Mouse (Mus musculus) hindbrain, embryonic 10.5 days (tissue): Measurements from ENCODE around the gene Pctp. TPM values are rescaled to one million over a fixed set of nuclear protein-coding genes. Genes with fewer than 3 reads are reported as not detected.
A peak's percentile ranks its signal among the peaks of the same experiment; 100 is the strongest.

Experiments used
- DNase-seq: peaks from one replicate; pipeline ENCODE4 v3.0.0-alpha.2; 2017; ENCODE audit warnings: low spot score
- H3K27ac ChIP-seq: fragments of 300-500 bp; sonication (generic); 2 replicates; pipeline ENCODE4 v1.5.1; 2016; ENCODE audit warnings: mild to moderate bottlenecking, moderate library complexity
- H3K27me3 ChIP-seq: fragments of 300-500 bp; sonication (generic); 2 replicates; pipeline ENCODE4 v1.6.1; 2016; ENCODE audit warnings: mild to moderate bottlenecking; ENCODE audit not compliant: poor library complexity, insufficient read depth, severe bottlenecking
- H3K36me3 ChIP-seq: fragments of 300-500 bp; sonication (generic); 2 replicates; pipeline ENCODE4 v1.6.1; 2016; ENCODE audit warnings: mild to moderate bottlenecking, moderate library complexity
- H3K4me1 ChIP-seq: fragments of 300-500 bp; sonication (generic); replicated peaks from 2 replicates; pipeline ENCODE4 v1.6.1; 2016; ENCODE audit warnings: mild to moderate bottlenecking
- H3K4me3 ChIP-seq: fragments of 300-500 bp; sonication (generic); 2 replicates; pipeline ENCODE4 v1.5.1; 2016; ENCODE audit warnings: mild to moderate bottlenecking, moderate library complexity
- H3K9me3 ChIP-seq: fragments of 300-500 bp; sonication (generic); 2 replicates; pipeline ENCODE4 v1.6.1; 2016; ENCODE audit warnings: mild to moderate bottlenecking, moderate library complexity
- WGBS: fragments of 180-500 bp; shearing (Covaris S2); methylation state at CpG from one replicate; pipeline ENCODE4 v1.1.7; 2016; 5-methylcytosine and 5-hydroxymethylcytosine counted together
- polyA plus RNA-seq: library from polyadenylated mRNA; unstranded; fragments of >200 nt; fragmentation: Nextera tagmentation; extraction: Ambion mirVana; gene quantifications from 2 replicates; pipeline ENCODE4 v1.2.1, GENCODE M21; 2016

Pctp gene
- polyA plus RNA-seq, 1 experiment from 2014 or later: 15.0 TPM

DNA sequence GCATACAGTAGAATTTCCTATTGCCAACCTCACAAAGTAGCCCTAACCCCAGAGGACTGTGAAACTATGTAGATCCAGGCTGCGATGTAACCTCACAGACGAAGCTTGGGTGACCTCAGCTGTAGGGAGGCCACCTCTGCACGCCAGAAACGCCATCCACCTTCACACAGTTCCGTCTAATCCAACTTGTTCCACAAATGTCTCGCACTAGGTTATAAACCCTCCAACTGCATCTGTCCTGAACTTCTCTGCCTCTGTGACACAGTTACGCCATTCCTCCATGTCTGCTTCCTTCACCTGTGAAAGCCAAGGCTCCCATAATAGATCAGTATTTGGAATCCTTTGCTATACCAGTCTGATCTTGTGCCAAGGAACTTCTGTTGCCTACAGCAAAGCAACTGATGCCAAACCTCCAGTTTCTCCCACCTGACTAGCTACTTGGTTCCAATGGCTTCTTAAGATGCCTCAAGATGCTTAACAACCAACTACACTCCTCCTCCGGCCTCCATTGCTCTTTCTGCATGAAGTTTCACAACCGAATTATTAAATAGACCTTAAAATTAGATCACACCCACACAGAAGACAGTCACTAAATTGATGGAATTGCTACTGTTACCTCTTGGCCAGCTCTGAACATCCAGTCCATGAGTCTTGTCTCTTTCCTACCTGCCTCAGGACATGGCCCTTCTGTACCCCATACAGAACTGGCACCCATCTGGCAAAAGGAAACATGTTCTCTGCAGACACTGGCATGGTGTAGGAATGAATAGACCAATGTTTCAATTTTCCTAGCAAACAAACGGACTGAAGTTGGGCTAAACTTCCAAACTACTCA, 1.1 kb downstream of the Pctp start:
- H3K9me3 ChIP-seq: no peaks in the 10 kb centered on the region
- WGBS: 90% methylated on average over 10 of the region's 10 CpGs
- H3K27me3 ChIP-seq: no peaks in the 10 kb centered on the region
- peak overlapping the region; percentile 71 for H3K4me3 ChIP-seq
- DNase-seq: no peak
- H3K27ac ChIP-seq: no peak overlapping the region; the same call in 1 of the 2 replicates
- H3K36me3 ChIP-seq: no peaks in the 10 kb centered on the region
- peaks cover 14% of the 10 kb centered on the region for H3K4me1 ChIP-seq

DNA sequence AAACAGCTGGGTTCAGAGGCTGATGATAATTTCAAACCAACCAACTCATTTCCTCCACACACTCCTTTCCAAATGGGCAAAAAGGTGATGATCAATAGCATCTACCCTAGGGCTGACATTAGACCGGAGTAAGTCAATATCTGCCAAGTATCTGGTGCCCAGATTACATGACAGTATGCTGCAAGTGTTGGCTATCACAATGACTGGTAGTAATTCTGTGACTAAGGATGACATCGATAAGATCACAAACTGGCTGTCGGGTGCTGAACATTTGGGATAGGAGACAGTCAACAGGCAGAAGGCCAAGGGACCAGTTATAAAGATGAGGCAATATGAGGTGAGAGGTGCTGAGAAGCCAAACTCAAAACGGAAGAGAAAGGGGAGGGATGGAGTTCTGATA, 2.0 kb downstream of the Pctp start:
- no peak for DNase-seq
- H3K36me3 ChIP-seq: no peaks in the 10 kb centered on the region
- H3K9me3 ChIP-seq: no peaks in the 10 kb centered on the region
- WGBS: 90% methylated on average over 4 of the region's 4 CpGs
- no peaks in the 10 kb centered on the region for H3K27me3 ChIP-seq
- H3K27ac ChIP-seq: no peak overlapping the region
- peaks cover 14% of the 10 kb centered on the region for H3K4me1 ChIP-seq
- H3K4me3 ChIP-seq: no peak overlapping the region

DNA sequence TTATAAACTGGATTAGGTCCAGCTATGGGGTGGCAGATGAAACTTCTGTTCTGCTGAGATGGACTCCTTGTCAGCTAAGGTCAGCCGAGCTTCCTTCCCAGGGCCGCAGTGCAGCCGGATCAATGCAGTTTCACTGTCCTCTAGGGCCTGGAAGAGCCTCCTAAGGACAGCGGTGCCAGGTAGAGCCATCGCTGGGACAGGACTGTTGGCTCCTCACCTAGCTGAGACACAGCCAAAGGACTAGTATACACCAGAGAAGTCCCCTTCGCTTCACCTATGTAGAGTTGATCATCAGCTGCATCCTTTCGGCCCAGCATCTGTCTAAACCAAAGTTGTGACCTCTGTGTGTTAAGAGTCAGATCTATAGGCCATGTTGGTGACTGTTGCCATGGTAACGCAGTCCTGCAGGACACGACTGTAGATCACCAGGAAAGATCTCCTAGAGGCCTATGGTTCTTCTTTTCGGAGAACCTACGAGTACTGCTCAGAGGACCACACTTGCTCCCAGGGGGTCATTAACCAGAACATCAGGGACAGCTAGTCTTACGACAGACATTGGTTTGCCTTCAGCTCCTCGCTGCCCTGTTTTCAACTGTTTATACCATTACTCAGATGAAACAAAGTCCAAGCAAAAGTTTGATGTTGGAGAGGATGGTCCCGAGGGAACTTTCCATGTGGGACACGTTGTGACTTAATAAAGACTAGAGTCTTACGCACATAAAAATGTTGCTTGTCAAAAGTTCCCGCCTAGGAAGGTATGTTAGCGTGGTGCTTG, 3.5 kb downstream of the Pctp start:
- peaks cover 14% of the 10 kb centered on the region for H3K4me1 ChIP-seq
- H3K4me3 ChIP-seq: no peak overlapping the region
- no peak for DNase-seq
- no peaks in the 10 kb centered on the region for H3K9me3 ChIP-seq
- no peak overlapping the region for H3K27ac ChIP-seq
- 92% methylated on average over 18 of the region's 18 CpGs for WGBS
- no peaks in the 10 kb centered on the region for H3K36me3 ChIP-seq
- H3K27me3 ChIP-seq: no peaks in the 10 kb centered on the region

DNA sequence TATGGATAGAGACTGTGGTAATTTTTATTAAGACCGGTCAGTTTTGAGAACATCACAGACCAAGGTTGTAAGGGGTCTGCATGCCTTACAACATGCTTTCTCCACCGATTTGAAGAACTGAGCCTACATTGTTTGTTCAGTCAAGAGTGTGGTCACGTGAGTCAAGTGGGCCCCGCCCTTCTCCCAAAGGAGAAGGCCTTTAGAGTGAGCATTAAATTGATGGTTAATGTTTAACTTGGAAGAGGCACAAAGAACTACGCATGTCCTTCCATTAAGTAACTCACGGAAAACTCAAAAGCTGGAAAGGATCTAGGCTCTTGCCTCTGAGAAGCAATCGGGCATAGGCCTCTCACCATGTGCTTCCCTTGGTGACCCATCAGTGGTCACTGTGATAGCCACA, 5.8 kb downstream of the Pctp start:
- Histone ChIP-seq H3K4me3 (no peak overlapping the region), H3K4me1 (peaks cover 2% of the 10 kb centered on the region; the same call in 1 of the 2 replicates), H3K36me3 (no peaks in the 10 kb centered on the region), H3K9me3 (no peaks in the 10 kb centered on the region), H3K27ac (no peak overlapping the region), H3K27me3 (no peaks in the 10 kb centered on the region)
- 90% methylated on average over 7 of the region's 7 CpGs for WGBS
- no peak for DNase-seq

DNA sequence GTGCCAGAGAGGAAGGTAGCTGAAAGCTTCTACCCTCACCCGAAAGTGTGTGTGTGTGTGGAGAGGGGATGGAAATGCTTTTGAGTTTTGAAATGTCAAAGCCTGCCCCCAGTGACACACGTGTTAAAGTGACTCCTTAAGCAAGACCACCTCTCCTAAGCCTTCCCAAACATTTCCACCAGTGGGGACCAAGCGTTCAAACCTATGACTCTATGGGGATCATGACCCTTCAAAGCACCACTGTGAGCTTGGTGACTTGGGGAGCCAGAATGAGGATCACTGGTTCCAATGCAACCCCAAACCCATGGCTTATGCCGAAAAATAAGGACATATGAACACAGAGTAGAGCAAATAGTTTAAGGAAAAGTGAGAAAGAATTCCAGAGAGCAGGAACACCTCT, 6.3 kb downstream of the Pctp start:
- Histone ChIP-seq H3K36me3 (no peaks in the 10 kb centered on the region), H3K27me3 (no peaks in the 10 kb centered on the region), H3K9me3 (no peaks in the 10 kb centered on the region), H3K4me3 (no peak overlapping the region), H3K4me1 (no peaks in the 10 kb centered on the region; the same call in 1 of the 2 replicates), H3K27ac (no peak overlapping the region)
- no peak for DNase-seq
- 85% methylated on average over 4 of the region's 4 CpGs for WGBS

DNA sequence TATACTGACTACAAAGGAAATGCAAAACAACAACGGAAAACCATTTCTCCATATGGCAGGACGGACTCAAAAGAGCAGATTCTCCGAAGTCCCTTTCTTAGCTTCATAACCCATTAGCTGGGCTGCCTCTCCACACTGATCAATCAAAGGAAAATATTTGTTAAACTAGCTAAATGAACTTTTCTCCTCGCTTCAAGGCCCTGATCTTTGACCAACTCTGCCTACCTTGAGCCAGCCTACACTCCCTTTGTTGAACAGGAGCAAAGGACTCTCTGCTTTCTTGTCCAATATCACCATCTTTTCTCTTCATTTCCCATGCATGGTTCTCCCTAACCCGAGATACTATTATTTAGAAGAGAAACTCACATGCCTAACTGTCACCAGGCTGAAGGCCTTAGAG, 7.1 kb downstream of the Pctp start:
- no peak for DNase-seq
- Histone ChIP-seq H3K36me3 (no peaks in the 10 kb centered on the region), H3K27me3 (no peaks in the 10 kb centered on the region), H3K27ac (no peak overlapping the region), H3K4me1 (no peaks in the 10 kb centered on the region; the same call in 1 of the 2 replicates), H3K9me3 (no peaks in the 10 kb centered on the region), H3K4me3 (no peak overlapping the region)
- 86% methylated on average over 5 of the region's 5 CpGs for WGBS

DNA sequence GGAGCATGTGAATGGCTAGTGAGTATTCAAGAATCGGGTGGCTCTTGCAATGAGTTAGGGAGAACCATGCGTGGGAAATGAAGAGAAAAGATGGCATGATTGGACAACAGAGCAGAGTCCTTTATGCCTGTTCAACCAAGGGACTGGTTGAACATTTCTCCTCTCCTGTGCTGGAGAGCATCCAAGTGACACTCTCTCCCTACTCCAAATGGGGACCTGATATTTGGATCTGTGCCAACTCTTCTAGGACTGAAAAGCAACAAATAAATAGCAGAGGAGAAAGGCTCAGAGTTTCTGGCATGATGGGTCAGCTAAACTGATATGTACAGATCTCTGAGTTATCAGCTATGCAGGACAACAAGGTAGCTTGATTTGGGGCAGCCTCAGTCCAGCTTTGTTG, 8.0 kb downstream of the Pctp start:
- DNase-seq: no peak
- WGBS: 87% methylated on average over 2 of the region's 2 CpGs
- no peak overlapping the region for H3K27ac ChIP-seq

DNA sequence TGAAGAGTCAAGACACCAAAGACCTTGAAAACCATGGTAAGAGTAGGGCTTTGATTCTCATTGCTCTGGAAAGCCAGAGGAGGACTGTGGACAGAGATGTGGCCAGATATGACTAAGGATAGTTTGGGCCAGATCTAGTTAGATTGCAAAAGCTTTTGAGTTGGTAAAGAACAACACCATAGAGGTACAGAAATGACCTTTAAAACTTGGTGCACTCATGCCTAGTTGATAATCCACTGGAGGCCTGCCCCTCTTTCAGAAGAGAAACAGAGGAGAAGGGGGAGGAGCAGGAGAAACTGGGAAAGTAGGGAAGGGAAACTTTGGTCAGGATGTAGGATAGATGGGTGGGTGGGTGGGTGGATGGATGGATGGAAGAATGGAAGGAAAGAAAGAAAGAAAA, 11.0 kb downstream of the Pctp start:
- no peaks in the 10 kb centered on the region for H3K36me3 ChIP-seq
- no peaks in the 10 kb centered on the region for H3K9me3 ChIP-seq
- H3K4me1 ChIP-seq: no peaks in the 10 kb centered on the region; the same call in 1 of the 2 replicates
- no peak overlapping the region for H3K4me3 ChIP-seq
- H3K27ac ChIP-seq: no peak overlapping the region
- H3K27me3 ChIP-seq: peaks cover 13% of the 10 kb centered on the region; the same call in 1 of the 2 replicates
- no peak for DNase-seq

More for the DNA sequence above, 8.0 kb downstream of the Pctp start:
- Histone ChIP-seq H3K9me3 (no peaks in the 10 kb centered on the region), H3K36me3 (no peaks in the 10 kb centered on the region), H3K27me3 (no peaks in the 10 kb centered on the region), H3K4me1 (no peaks in the 10 kb centered on the region; the same call in 1 of the 2 replicates), H3K4me3 (no peak overlapping the region)

DNA sequence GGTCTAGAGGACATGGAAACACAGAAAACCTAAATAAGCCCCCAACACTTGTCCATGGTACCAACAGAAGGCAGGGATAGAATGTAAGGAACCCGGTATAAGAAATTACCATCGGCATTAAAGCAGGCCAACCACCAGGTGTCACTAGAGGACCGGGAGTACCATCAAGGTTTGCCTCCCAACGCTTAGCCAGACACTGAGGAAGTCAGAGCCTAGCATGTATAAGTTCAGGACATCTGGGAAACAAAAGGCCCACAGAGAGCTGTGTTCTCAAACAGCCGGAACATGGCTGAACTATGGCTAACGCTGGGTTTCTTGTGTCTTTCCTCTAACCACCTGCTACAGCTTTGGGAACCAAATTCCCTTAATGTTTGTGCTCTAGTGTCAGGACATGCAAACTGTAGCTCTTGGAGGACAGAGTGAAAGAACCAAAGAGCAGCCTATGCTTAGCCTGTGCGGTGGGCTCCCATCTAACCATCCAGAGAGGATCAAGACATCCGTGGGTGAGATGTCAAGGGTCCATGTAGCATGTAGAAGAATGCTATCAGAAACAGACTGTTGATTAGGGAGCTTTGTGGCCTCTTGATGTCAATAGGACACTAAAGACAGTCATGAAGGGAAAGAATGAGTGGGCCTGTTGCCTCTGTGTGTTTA, 13.6 kb downstream of the Pctp start:
- H3K4me3 ChIP-seq: no peak overlapping the region
- no peaks in the 10 kb centered on the region for H3K9me3 ChIP-seq
- H3K27ac ChIP-seq: 0 out of 2 replicates have a peak overlapping the region, but pooled peaks have one; percentile 23
- no peaks in the 10 kb centered on the region for H3K36me3 ChIP-seq
- peaks cover 22% of the 10 kb centered on the region for H3K27me3 ChIP-seq
- H3K4me1 ChIP-seq: peaks cover 10% of the 10 kb centered on the region
- 25% methylated on average over 8 of the region's 8 CpGs for WGBS
- peak; percentile 76 for DNase-seq

DNA sequence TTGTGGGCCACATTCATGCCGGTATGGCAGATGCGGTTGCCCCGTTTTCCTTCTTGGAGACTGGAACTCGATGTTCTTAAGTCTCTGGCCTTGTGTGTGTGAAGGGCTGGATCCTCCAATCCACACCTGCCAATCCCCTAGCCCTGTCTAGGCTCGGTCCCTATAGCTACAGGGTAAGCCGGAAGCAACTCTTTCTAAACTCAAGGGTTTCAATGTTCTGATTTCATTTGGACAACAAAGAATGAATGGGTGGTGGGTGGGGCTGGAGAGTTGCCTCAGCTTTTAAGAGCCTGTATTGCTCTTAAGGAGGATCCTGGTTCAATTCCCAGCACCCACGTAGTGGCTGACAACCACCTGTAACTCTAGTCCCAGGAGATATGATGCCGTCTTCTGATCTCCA, 16.2 kb downstream of the Pctp start:
- Histone ChIP-seq H3K9me3 (no peaks in the 10 kb centered on the region), H3K4me3 (no peak overlapping the region), H3K27ac (no peak overlapping the region), H3K4me1 (peaks cover 10% of the 10 kb centered on the region), H3K36me3 (no peaks in the 10 kb centered on the region), H3K27me3 (peaks cover 31% of the 10 kb centered on the region)
- no peak for DNase-seq
- WGBS: 90% methylated on average over 8 of the region's 8 CpGs

DNA sequence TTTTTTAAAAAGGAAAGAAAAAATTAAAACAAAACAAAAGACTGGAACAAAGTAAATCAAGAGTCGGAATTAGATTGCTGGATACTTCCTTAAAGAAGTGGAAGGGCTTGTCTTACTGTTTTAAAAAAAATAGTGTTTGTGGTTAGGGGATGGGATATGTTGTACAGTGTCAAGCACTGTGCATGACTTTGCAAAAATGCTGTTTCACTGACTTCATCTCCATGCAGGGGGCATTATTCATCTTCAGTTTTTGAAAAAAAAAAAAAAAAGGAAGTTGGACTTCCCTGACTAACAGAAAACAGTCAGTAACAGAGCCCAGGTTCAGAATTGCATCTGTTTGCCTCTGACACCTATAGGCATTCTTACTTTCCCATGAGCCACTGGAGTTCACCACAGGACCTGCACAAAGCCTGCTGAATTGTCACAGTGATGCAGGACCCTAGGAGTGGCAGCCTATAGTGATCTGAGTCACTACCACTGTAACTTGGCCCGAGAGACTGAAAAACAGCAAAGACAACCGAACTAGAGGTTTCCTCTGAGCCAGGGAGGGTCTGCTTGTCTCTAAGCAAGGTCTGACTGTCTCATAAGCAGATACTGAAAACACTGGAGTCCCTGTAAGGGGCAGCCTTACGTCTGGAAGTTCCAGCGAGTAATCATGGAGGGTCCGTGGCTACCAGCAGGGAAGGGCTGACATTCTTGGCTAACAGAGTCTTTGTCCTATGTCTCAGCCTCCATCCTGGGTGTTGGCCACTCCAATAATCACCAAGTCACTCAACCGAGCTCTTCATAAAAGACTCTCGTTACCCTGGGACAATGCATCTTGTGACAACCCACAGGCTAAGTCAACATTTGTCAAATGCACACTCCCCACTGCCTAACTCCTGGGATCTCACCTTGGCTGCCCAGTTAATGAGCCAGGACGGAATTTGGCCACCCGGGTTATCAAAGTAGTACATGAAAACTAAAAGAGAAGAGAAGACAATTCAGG, 17.2 kb downstream of the Pctp start:
- peak overlapping the region; percentile 40 for H3K27ac ChIP-seq
- peaks cover 10% of the 10 kb centered on the region for H3K4me1 ChIP-seq
- WGBS: 41% methylated on average over 10 of the region's 10 CpGs
- H3K27me3 ChIP-seq: peaks cover 35% of the 10 kb centered on the region
- H3K4me3 ChIP-seq: no peak overlapping the region
- no peaks in the 10 kb centered on the region for H3K36me3 ChIP-seq
- peak; percentile 11 for DNase-seq
- H3K9me3 ChIP-seq: no peaks in the 10 kb centered on the region

DNA sequence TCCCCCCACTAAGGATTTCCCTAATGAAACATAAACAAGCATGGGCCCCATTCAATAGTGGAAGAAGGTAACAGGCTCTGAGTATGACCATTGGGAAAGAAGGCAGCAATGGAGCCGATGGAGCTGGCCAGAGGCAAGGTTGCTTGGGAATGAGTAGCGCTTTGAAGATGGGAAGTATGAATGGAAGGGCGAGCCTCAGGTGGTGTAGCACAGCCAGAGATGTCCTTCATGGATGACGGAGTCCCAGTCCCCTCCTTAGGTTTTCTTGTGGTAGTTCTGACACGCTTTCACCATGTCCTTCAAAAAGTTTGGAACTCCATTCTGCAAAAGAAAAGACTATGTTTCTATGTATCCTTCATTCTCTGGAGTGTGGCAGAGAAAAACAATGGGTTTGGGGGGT, 18.3 kb downstream of the Pctp start:
- Histone ChIP-seq H3K4me1 (peaks cover 10% of the 10 kb centered on the region), H3K4me3 (no peak overlapping the region), H3K36me3 (no peaks in the 10 kb centered on the region), H3K27ac (no peak overlapping the region), H3K9me3 (no peaks in the 10 kb centered on the region), H3K27me3 (peaks cover 35% of the 10 kb centered on the region)
- no peak for DNase-seq
- 92% methylated on average over 5 of the region's 5 CpGs for WGBS
